Mouse (Mus musculus) testis, adult 2 months (tissue): ENCODE data around the gene Atp1b1.

Experiments used
- CTCF ChIP-seq: fragments of 200-500 bp; IDR thresholded peaks from 2 replicates; pipeline ENCODE4 v1.5.1; 2012; ENCODE audit warnings: low read depth, mild to moderate bottlenecking, inconsistent platforms, low read length, moderate library complexity; ENCODE audit not compliant: control insufficient read depth, insufficient read depth, insufficient replicate concordance
- POLR2A ChIP-seq: fragments of 200-500 bp; IDR thresholded peaks from 2 replicates; pipeline ENCODE4 v1.6.1; 2012; ENCODE audit warnings: low read depth, mild to moderate bottlenecking, inconsistent platforms, low read length, moderate library complexity; ENCODE audit not compliant: control insufficient read depth

GRCm38 (mm10) chr1:164494215-164494614, 36.1 kb upstream of the Atp1b1 start:
- no peak for TF ChIP-seq POLR2A
- no peak for TF ChIP-seq CTCF
